Mouse (Mus musculus) neural tube, embryonic 11.5 days (tissue): ENCODE measurements around the gene Tgtp2. TPM values are rescaled to one million over a fixed set of nuclear protein-coding genes. Genes with fewer than 3 reads are reported as not detected.
"Not testable (repeated sequence)": the region's sequence is repeated elsewhere in the genome, so short reads cannot be mapped to it uniquely, and the experiment has no call there.

Source experiments
- ATAC-seq: fragments of 200-750 bp; cut with Nextera tagmentation; 2 replicates; pipeline ENCODE4 v1.8.0; 2017; ENCODE audit warnings: moderate number of reproducible peaks, mild to moderate bottlenecking, moderate TSS enrichment, moderate library complexity; ENCODE audit not compliant: insufficient read depth, low FRiP score, low TSS enrichment
- DNase-seq: peaks from one replicate; pipeline ENCODE4 v3.0.0-alpha.2; 2015; ENCODE audit warnings: low spot score
- H3K27ac ChIP-seq: fragments of 300-500 bp; sonication (generic); 2 replicates; pipeline ENCODE4 v1.5.1; 2014; ENCODE audit warnings: low read depth, mild to moderate bottlenecking, low read length
- H3K27me3 ChIP-seq: fragments of 300-500 bp; sonication (generic); 2 replicates; pipeline ENCODE4 v1.6.1; 2014; ENCODE audit warnings: mild to moderate bottlenecking, low read length, mixed read lengths; ENCODE audit not compliant: control insufficient read depth, insufficient read depth
- H3K36me3 ChIP-seq: fragments of 300-500 bp; sonication (generic); 2 replicates; pipeline ENCODE4 v1.6.1; 2014; ENCODE audit warnings: mild to moderate bottlenecking, low read length, moderate library complexity, mixed read lengths; ENCODE audit not compliant: control insufficient read depth, insufficient read depth
- H3K4me1 ChIP-seq: fragments of 300-500 bp; sonication (generic); 2 replicates; pipeline ENCODE4 v1.6.1; 2014; ENCODE audit warnings: low read length, mixed read lengths; ENCODE audit not compliant: control insufficient read depth, insufficient read depth
- H3K4me2 ChIP-seq: fragments of 300-500 bp; sonication (generic); 2 replicates; pipeline ENCODE4 v1.6.1; 2014; ENCODE audit warnings: low read depth, mild to moderate bottlenecking, moderate library complexity
- H3K4me3 ChIP-seq: fragments of 300-500 bp; sonication (generic); 2 replicates; pipeline ENCODE4 v1.5.1; 2014; ENCODE audit warnings: low read depth, low read length
- H3K9ac ChIP-seq: fragments of 300-500 bp; sonication (generic); 2 replicates; pipeline ENCODE4 v1.6.1; 2014; ENCODE audit warnings: mild to moderate bottlenecking, low read length
- H3K9me3 ChIP-seq: fragments of 300-500 bp; sonication (generic); 2 replicates; pipeline ENCODE4 v1.6.1; 2016; ENCODE audit warnings: low read length; ENCODE audit not compliant: control insufficient read depth
- WGBS: fragments of 180-500 bp; shearing (Covaris S2); extraction: QIAGEN DNeasy Blood & Tissue Kit; methylation state at CpG from one replicate; pipeline ENCODE4 v1.1.7; 2014; 5-methylcytosine and 5-hydroxymethylcytosine counted together
- polyA plus RNA-seq: library from polyadenylated mRNA; unstranded; fragments of >200 nt; fragmentation: Nextera tagmentation; extraction: Ambion mirVana; gene quantifications from 2 replicates; pipeline ENCODE4 v1.2.1, GENCODE M21; 2014

Tgtp2 gene
- polyA plus RNA-seq, 1 experiment from 2014 or later = not detected

DNA sequence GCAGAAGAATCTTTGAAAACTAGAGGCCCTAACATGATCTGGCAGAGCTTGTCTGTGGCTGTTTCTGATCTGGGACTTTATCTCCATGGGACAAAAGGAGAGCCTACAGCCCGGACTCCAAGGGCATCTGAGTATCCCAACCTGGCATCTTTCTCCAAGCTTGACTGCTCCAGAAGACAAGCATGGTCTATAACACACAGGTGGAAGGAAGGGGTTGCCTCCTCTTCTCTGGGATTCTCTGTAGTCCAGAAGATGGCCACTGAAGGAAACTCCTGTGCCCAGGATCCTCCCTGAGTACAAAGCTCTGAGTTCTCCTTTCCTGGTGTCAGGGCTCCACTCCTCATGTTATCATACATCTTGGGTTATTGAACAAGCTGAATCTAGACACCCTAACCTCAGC lies 16.6 kb upstream of the Tgtp2 start:
- DNase-seq = no peak
- no peaks in the 10 kb centered on the region for H3K36me3 ChIP-seq
- no peaks in the 10 kb centered on the region for H3K9me3 ChIP-seq
- no peak overlapping the region for H3K27ac ChIP-seq
- H3K4me1 ChIP-seq = no peaks in the 10 kb centered on the region
- H3K27me3 ChIP-seq = no peaks in the 10 kb centered on the region
- WGBS = 81% methylated on average over 1 of the region's 1 CpGs
- H3K9ac ChIP-seq = no peak overlapping the region
- no peak for ATAC-seq
- H3K4me3 ChIP-seq = no peak overlapping the region
- H3K4me2 ChIP-seq = no peak overlapping the region

DNA sequence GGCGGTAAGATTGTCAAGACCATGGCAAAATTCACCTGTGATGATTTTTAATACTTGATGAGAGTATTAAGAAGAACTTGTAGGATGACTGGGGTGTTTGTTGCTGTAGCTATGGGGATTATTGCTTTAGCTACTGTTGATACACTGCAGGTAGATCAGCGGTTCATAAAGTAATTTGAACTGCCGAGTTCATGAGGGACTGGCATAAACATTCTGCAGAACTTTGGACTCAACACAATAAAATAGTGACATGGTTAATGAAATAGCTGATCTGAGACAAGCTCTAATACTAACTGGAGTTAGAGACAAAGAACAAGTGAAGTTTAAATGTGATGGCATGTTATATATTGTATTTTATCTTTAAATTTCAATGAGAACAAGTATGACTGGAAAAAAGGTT lies 14.7 kb upstream of the Tgtp2 start:
- no peak overlapping the region for H3K4me2 ChIP-seq
- no peak for DNase-seq
- H3K27ac ChIP-seq = no peak overlapping the region
- no peaks in the 10 kb centered on the region for H3K27me3 ChIP-seq
- H3K36me3 ChIP-seq = no peaks in the 10 kb centered on the region
- H3K9me3 ChIP-seq = no peaks in the 10 kb centered on the region
- WGBS = 89% methylated on average over 3 of the region's 3 CpGs
- H3K4me3 ChIP-seq = no peak overlapping the region
- H3K9ac ChIP-seq = no peak overlapping the region
- no peak for ATAC-seq
- no peaks in the 10 kb centered on the region for H3K4me1 ChIP-seq

- no peak overlapping the region for H3K27ac ChIP-seq
- H3K9me3 ChIP-seq = no peaks in the 10 kb centered on the region
- H3K4me1 ChIP-seq = no peaks in the 10 kb centered on the region
- no peak overlapping the region for H3K4me2 ChIP-seq
- ATAC-seq (no peak), DNase-seq (no peak)
- no peak overlapping the region for H3K4me3 ChIP-seq
- H3K27me3 ChIP-seq = no peaks in the 10 kb centered on the region
- H3K36me3 ChIP-seq = no peaks in the 10 kb centered on the region
- no peak overlapping the region for H3K9ac ChIP-seq
- WGBS = 79% methylated on average over 1 of the region's 1 CpGs
These were observed 13.0 kb upstream of the Tgtp2 start for GRCm38 (mm10) chr11:49077012-49077411.

DNA sequence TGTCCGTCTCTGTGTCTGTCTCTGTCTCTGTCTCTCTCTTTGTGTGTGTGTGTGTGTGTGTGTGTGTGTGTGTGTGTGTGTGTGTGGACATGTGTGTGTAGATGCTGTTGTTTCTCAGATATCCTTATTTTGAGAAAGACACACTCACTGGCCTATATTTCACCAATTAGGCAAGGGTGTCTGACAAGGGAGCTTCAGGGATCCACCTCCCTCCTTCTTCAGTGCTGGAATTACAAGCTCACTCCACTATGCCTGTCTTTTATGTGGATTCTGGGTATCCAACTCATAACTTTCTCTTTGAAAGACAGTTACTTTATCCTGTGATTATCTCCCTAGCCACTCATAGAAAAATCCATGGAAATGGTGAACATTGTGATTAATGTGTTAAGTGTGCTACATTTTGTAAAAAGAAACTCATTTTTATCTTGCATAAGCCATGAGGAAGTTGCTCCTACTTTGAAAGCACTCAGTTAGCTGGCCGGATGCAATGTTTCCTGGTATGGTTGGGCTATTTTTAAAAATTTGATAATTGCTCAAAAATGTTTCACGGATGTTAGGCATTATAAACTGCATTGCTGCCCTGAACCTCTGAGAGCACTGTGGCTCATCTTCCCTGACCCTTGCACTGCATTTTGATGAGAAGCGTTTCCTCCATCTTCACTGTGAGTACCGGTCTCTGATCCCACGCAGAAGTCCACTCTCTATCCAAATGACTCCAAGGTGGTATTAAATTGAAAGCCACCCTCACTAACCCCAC lies 12.2 kb upstream of the Tgtp2 start, which contains the start of gene Ifi47:
Gene Ifi47, plus strand, starts transcription at position 587 of the 757 bp plus-strand sequence.
- not testable (repeated sequence) for H3K9ac ChIP-seq, H3K4me1 ChIP-seq, ATAC-seq, DNase-seq, H3K9me3 ChIP-seq, H3K36me3 ChIP-seq, H3K27me3 ChIP-seq, H3K4me2 ChIP-seq, H3K4me3 ChIP-seq, H3K27ac ChIP-seq
- WGBS = 80% methylated on average over 6 of the region's 6 CpGs

GRCm38 (mm10) chr11:49068358-49068757 lies 4.4 kb upstream of the Tgtp2 start:
- DNase-seq (no peak), ATAC-seq (no peak)
- Histone ChIP-seq H3K9me3 (no peaks in the 10 kb centered on the region), H3K9ac (no peak overlapping the region), H3K4me3 (no peak overlapping the region), H3K36me3 (no peaks in the 10 kb centered on the region), H3K4me1 (no peaks in the 10 kb centered on the region), H3K27me3 (no peaks in the 10 kb centered on the region), H3K4me2 (no peak overlapping the region), H3K27ac (no peak overlapping the region)
- 95% methylated on average over 1 of the region's 1 CpGs for WGBS

DNA sequence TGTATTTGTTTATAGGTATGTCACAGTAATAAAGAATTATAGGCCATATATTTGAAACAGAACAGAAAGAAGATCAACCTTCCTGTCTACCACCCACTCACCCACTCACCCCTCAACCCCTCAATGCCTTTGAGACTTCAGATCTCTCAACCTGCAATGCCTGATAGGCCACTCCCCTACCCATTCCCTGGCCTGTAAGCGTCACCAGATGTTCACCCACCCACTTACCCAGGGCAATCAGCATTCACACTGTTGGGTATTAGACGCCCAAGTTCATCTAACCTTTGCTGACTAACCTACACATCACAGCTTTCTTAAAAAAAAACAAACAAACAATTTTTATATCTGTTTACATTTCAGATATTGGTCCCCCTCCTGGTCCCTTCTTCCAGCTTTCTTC lies 2.1 kb downstream of the Tgtp2 start:
- not testable (repeated sequence) for H3K4me1 ChIP-seq, DNase-seq, H3K36me3 ChIP-seq, H3K27me3 ChIP-seq, H3K9me3 ChIP-seq, ATAC-seq, H3K9ac ChIP-seq, H3K4me2 ChIP-seq, H3K4me3 ChIP-seq, H3K27ac ChIP-seq
- WGBS = 74% methylated on average over 1 of the region's 2 CpGs

DNA sequence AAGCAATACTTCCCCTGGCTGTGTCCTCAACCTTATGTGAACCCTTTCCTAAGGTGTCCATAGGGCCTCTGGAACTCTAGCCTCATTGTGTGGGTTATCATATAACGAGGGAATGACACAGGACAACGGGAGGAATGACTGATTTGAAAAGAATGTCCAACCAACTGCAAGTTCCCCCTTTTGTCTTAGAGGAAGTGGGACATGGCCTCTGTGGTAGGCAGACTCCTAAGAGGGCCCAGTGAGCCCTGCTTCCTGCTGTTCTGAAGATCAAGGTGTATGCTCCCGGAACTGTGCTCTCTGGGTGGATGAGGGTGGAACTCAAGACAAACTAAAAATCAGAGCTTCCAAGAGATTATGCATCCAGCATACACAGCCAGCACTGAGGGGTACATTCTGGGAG lies 3.9 kb downstream of the Tgtp2 start:
- WGBS = 92% methylated on average over 2 of the region's 3 CpGs
- not testable (repeated sequence) for H3K9me3 ChIP-seq, ATAC-seq, H3K36me3 ChIP-seq, H3K4me3 ChIP-seq, H3K27me3 ChIP-seq, H3K4me1 ChIP-seq, H3K27ac ChIP-seq, H3K4me2 ChIP-seq, H3K9ac ChIP-seq, DNase-seq

GRCm38 (mm10) chr11:49051894-49052293 lies 12.1 kb downstream of the Tgtp2 start:
- H3K4me2 ChIP-seq, H3K9me3 ChIP-seq, H3K27me3 ChIP-seq, H3K27ac ChIP-seq, H3K36me3 ChIP-seq, H3K4me3 ChIP-seq, ATAC-seq, H3K4me1 ChIP-seq, DNase-seq, H3K9ac ChIP-seq: not testable (repeated sequence)
- no CpG with 5 or more reads among the region's 5 CpGs for WGBS

DNA sequence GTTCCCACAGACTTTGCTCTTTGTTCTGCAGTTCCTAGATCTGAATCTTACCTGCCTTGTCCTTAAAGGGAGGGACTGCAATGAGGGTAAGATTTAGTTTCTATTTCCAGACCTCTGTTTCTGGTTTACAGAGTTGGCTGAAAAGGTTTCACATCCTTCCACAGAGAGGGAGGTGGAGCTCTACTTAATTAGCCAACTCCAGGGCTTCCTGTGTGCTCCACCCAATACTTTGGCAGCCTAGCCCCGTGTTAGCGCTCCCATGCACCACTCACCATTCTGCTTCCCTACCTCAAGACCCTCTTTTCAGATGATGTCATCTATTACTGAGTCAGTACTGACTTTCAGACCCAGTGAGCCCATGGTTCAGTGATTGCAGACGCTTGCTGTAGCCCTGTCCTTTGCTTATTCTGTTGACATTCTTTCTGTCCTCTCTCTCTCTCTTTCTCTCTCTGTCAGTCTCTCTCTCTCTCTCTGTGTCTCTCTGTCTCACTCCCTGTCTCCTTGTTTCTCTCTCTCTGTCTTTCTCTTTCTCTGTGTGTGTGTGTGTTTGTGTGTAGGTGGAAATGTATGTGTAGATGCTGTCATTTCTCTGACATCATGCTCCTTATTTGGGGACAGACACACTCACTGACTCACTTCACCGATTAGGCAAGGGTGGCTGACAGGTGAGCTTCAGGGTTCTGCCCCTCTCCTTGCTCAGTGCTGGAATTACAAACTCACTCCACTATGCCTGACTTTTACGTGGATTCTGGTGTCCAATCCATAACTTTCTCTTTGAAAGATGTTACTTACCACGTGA lies 12.7 kb downstream of the Tgtp2 start, which contains the start of gene 9930111J21Rik2:
Gene 9930111J21Rik2, minus strand, starts transcription at position 150 of the 799 bp plus-strand sequence.
- not testable (repeated sequence) for DNase-seq, H3K9ac ChIP-seq, H3K4me1 ChIP-seq, H3K36me3 ChIP-seq, H3K4me2 ChIP-seq, ATAC-seq, H3K9me3 ChIP-seq, H3K4me3 ChIP-seq, H3K27me3 ChIP-seq, H3K27ac ChIP-seq
- 100% methylated on average over 1 of the region's 6 CpGs for WGBS
